Mouse (Mus musculus) heart, postnatal 0 days (tissue): Measurements from ENCODE around the gene Larp1. TPM values are rescaled to one million over a fixed set of nuclear protein-coding genes. Genes with fewer than 3 reads are reported as not detected.
A peak's percentile ranks its signal among the peaks of the same experiment; 100 is the strongest.

Experiments
- ATAC-seq: fragments of 200-750 bp; cut with Nextera tagmentation; 2 replicates; pipeline ENCODE4 v1.8.0; 2017; ENCODE audit warnings: low read depth, moderate number of reproducible peaks, moderate library complexity; ENCODE audit not compliant: insufficient read depth
- DNase-seq: peaks from one replicate; pipeline ENCODE4 v3.0.0-alpha.2; 2016; ENCODE audit warnings: low spot score
- H3K27ac ChIP-seq: fragments of 300-500 bp; sonication (generic); 2 replicates; pipeline ENCODE4 v1.5.1; 2014; ENCODE audit warnings: low read depth, mild to moderate bottlenecking
- H3K27me3 ChIP-seq: fragments of 300-500 bp; sonication (generic); 2 replicates; pipeline ENCODE4 v1.6.1; 2014; ENCODE audit warnings: low read length, mixed read lengths; ENCODE audit not compliant: control insufficient read depth, insufficient read depth
- H3K36me3 ChIP-seq: fragments of 300-500 bp; sonication (generic); replicated peaks from 2 replicates; pipeline ENCODE4 v1.6.1; 2014; ENCODE audit warnings: low read length, mixed read lengths; ENCODE audit not compliant: control insufficient read depth, insufficient read depth
- H3K4me1 ChIP-seq: fragments of 300-500 bp; sonication (generic); 2 replicates; pipeline ENCODE4 v1.6.1; 2014; ENCODE audit warnings: antibody characterized with exemption; ENCODE audit not compliant: control insufficient read depth, insufficient read depth
- H3K4me2 ChIP-seq: fragments of 300-500 bp; sonication (generic); 2 replicates; pipeline ENCODE4 v1.6.1; 2014; ENCODE audit warnings: low read depth, mild to moderate bottlenecking, low read length, moderate library complexity
- H3K4me3 ChIP-seq: fragments of 300-500 bp; sonication (generic); 2 replicates; pipeline ENCODE4 v1.5.1; 2014; ENCODE audit warnings: low read depth, low read length
- H3K9ac ChIP-seq: fragments of 300-500 bp; sonication (generic); replicated peaks from 2 replicates; pipeline ENCODE4 v1.6.1; 2014; ENCODE audit warnings: low read depth, low read length, mixed read lengths
- H3K9me3 ChIP-seq: fragments of 300-500 bp; sonication (generic); replicated peaks from 2 replicates; pipeline ENCODE4 v1.6.1; 2016; ENCODE audit warnings: low read length; ENCODE audit not compliant: control insufficient read depth
- CTCF ChIP-seq: IDR thresholded peaks from 2 replicates; pipeline ENCODE4 v1.5.1; 2016; ENCODE audit warnings: antibody characterized with exemption, control low read depth, low read depth
- EP300 ChIP-seq: IDR thresholded peaks from 2 replicates; pipeline ENCODE4 v1.6.1; 2016; ENCODE audit warnings: antibody characterized with exemption, low read depth
- WGBS: fragments of 180-500 bp; shearing (Covaris S2); extraction: QIAGEN DNeasy Blood & Tissue Kit; methylation state at CpG from one replicate; pipeline ENCODE4 v1.1.7; 2014; 5-methylcytosine and 5-hydroxymethylcytosine counted together
- polyA plus RNA-seq: library from polyadenylated mRNA; unstranded; fragments of >200 nt; fragmentation: Nextera tagmentation; extraction: Ambion mirVana; gene quantifications from 2 replicates; pipeline ENCODE4 v1.2.1, GENCODE M21; 2015
- total RNA-seq: library from RNA; depleted of rRNA; stranded (reverse); fragments of >200 nt; gene quantifications from 2 replicates; pipeline ENCODE4 v1.2.3, GENCODE M21; 2014; ENCODE audit warnings: low replicate concordance

Larp1 gene
- total and polyA plus RNA-seq, 2 experiments from 2014 or later: 8.3 to 18.2 TPM

GRCm38 (mm10) chr11:57968301-57968700 is 40.6 kb upstream of the Larp1 start:
- Histone ChIP-seq H3K9ac (no peak overlapping the region), H3K27ac (no peak overlapping the region), H3K4me2 (no peak overlapping the region), H3K4me1 (0 out of 2 replicates have a peak, but pooled peaks cover 1% of the 10 kb centered on the region), H3K9me3 (no peaks in the 10 kb centered on the region), H3K36me3 (no peaks in the 10 kb centered on the region), H3K27me3 (no peaks in the 10 kb centered on the region), H3K4me3 (no peak overlapping the region)
- 68% methylated on average over 5 of the region's 5 CpGs for WGBS
- DNase-seq (no peak), ATAC-seq (no peak)
- no peak for TF ChIP-seq EP300
- no peak for TF ChIP-seq CTCF

- H3K36me3 ChIP-seq: no peaks in the 10 kb centered on the region
- TF ChIP-seq CTCF (no peak), EP300 (no peak)
- no peaks in the 10 kb centered on the region for H3K4me1 ChIP-seq
- no peaks in the 10 kb centered on the region for H3K27me3 ChIP-seq
- no peak for ATAC-seq
- peak; percentile 16 for DNase-seq
- H3K4me2 ChIP-seq: no peak overlapping the region
- H3K27ac ChIP-seq: no peak overlapping the region
- H3K4me3 ChIP-seq: no peak overlapping the region
- WGBS: 44% methylated on average over 5 of the region's 5 CpGs
- H3K9ac ChIP-seq: no peak overlapping the region
- H3K9me3 ChIP-seq: no peaks in the 10 kb centered on the region
Observed at GRCm38 (mm10) chr11:57970541-57970940, 38.3 kb upstream of the Larp1 start.

GRCm38 (mm10) chr11:57973001-57973912 is 35.6 kb upstream of the Larp1 start:
- no peaks in the 10 kb centered on the region for H3K27me3 ChIP-seq
- no peak overlapping the region for H3K27ac ChIP-seq
- no peak for TF ChIP-seq CTCF
- H3K9ac ChIP-seq: no peak overlapping the region
- H3K9me3 ChIP-seq: no peaks in the 10 kb centered on the region
- H3K4me2 ChIP-seq: no peak overlapping the region
- no peaks in the 10 kb centered on the region for H3K4me1 ChIP-seq
- ATAC-seq (no peak), DNase-seq (no peak)
- no peaks in the 10 kb centered on the region for H3K36me3 ChIP-seq
- H3K4me3 ChIP-seq: no peak overlapping the region
- 69% methylated on average over 13 of the region's 13 CpGs for WGBS

- 60% methylated on average over 9 of the region's 9 CpGs for WGBS
- no peak for ATAC-seq
- Histone ChIP-seq H3K27ac (no peak overlapping the region), H3K9me3 (no peaks in the 10 kb centered on the region), H3K4me2 (no peak overlapping the region), H3K36me3 (no peaks in the 10 kb centered on the region), H3K4me1 (no peaks in the 10 kb centered on the region), H3K27me3 (no peaks in the 10 kb centered on the region), H3K4me3 (no peak overlapping the region), H3K9ac (no peak overlapping the region)
- no peak for TF ChIP-seq EP300
- no peak for DNase-seq
Observed at GRCm38 (mm10) chr11:57973913-57974234, 35.0 kb upstream of the Larp1 start.

GRCm38 (mm10) chr11:57975876-57976275 is 33.0 kb upstream of the Larp1 start:
- no peak for TF ChIP-seq CTCF
- TF ChIP-seq EP300: no peak
- Histone ChIP-seq H3K4me1 (no peaks in the 10 kb centered on the region), H3K27ac (no peak overlapping the region), H3K4me3 (no peak overlapping the region), H3K36me3 (no peaks in the 10 kb centered on the region), H3K4me2 (no peak overlapping the region), H3K9me3 (no peaks in the 10 kb centered on the region), H3K27me3 (no peaks in the 10 kb centered on the region), H3K9ac (no peak overlapping the region)
- no peak for ATAC-seq
- no peak for DNase-seq

- H3K36me3 ChIP-seq: no peaks in the 10 kb centered on the region
- no peak for DNase-seq
- H3K9ac ChIP-seq: no peak overlapping the region
- WGBS: 50% methylated on average over 1 of the region's 1 CpGs
- no peak for ATAC-seq
- H3K9me3 ChIP-seq: no peaks in the 10 kb centered on the region
- H3K27me3 ChIP-seq: no peaks in the 10 kb centered on the region
- no peak for TF ChIP-seq CTCF
- TF ChIP-seq EP300: no peak
- no peaks in the 10 kb centered on the region for H3K4me1 ChIP-seq
- no peak overlapping the region for H3K4me3 ChIP-seq
- no peak overlapping the region for H3K27ac ChIP-seq
- no peak overlapping the region for H3K4me2 ChIP-seq
Observed at GRCm38 (mm10) chr11:57977681-57978080, 31.2 kb upstream of the Larp1 start.
